Mouse (Mus musculus): ENCODE data around the gene Sult6b2. TPM values are rescaled to one million over a fixed set of nuclear protein-coding genes. Genes with fewer than 3 reads are reported as not detected.

Gene Sult6b2
- polyA plus RNA-seq, 1 experiment from 2014 or later = not detected

DNA sequence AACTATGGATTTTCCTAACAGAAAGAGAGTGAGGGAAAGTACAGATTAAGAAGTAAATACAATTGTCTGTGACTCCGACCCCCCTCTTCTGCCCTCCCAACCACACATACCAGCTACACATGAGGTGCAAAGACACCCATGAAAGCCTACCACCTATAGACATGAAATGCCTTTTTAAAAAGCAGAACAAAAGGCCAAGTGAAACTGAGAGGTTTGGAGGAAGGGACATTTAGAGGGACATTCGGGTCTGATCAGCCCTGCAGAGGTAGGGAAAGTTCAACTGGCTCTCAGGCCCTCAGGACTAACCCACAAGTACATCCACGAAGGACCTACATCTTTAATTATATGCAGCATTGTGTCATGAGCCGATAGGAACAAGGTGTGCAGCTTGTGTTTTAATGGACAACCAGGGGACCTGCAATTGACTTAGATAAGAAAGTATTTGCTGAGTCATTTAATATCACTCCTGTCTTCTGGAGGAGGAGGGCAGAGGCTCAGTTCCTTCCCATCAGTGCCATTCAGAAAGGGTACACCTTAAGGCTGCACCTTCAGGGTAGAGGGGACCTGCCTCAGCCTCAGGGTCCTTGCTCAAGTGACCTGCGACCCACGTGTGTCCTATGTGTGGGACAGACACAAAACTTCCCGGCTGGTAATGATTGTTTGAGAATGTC lies 4.5 kb downstream of the Sult6b2 start:
- DNase-seq (ENCODE audit: low spot score) (no peak), ATAC-seq (ENCODE audit: low FRiP score) (peak; percentile 51; the same call in 1 of the 2 replicates)
- H3K27me3 ChIP-seq (ENCODE audit: control insufficient read depth, insufficient read depth, low read length) = no peaks in the 10 kb centered on the region
- no peak overlapping the region for H3K4me2 ChIP-seq (replicated peaks)
- WGBS = 79% methylated on average over 7 of the region's 7 CpGs
- no peaks in the 10 kb centered on the region for H3K9me3 ChIP-seq (ENCODE audit: control insufficient read depth, low read length)
- H3K36me3 ChIP-seq (replicated peaks; ENCODE audit: control insufficient read depth, insufficient read depth) = no peaks in the 10 kb centered on the region
- H3K4me3 ChIP-seq (replicated peaks; ENCODE audit: low read length) = no peak overlapping the region
- H3K27ac ChIP-seq = no peak overlapping the region
- H3K9ac ChIP-seq = no peak overlapping the region
- no peaks in the 10 kb centered on the region for H3K4me1 ChIP-seq (replicated peaks; ENCODE audit: control insufficient read depth, insufficient read depth, low read length)

DNA sequence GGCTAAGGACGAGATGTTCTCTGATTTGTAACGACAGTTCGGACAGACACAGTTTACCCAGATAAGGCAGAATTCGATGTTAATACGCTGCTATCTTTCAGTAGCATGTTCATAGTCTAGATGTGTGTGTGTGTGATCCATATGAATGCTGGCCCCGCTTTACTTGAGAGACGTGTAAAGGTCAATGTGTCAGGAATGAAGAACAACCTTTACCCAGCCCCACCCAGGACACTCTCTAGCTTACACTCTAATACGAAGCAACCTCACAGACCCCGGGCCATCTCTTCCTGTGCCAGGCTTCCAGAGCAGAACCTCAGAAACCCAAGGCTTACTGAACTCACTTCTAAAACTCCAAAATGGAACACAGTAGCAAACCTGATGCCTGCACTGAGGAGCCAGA lies 5.5 kb downstream of the Sult6b2 start:
- 55% methylated on average over 9 of the region's 9 CpGs for WGBS
- no peak for DNase-seq (ENCODE audit: low spot score)
- Histone ChIP-seq H3K27me3 (ENCODE audit: control insufficient read depth, insufficient read depth, low read length) (no peaks in the 10 kb centered on the region), H3K36me3 (replicated peaks; ENCODE audit: control insufficient read depth, insufficient read depth) (no peaks in the 10 kb centered on the region), H3K9ac (no peak overlapping the region), H3K4me1 (replicated peaks; ENCODE audit: control insufficient read depth, insufficient read depth, low read length) (peaks cover 2% of the 10 kb centered on the region), H3K4me2 (replicated peaks) (no peak overlapping the region), H3K9me3 (ENCODE audit: control insufficient read depth, low read length) (no peaks in the 10 kb centered on the region), H3K4me3 (replicated peaks; ENCODE audit: low read length) (no peak overlapping the region), H3K27ac (no peak overlapping the region)
- ATAC-seq (ENCODE audit: low FRiP score) = no peak

DNA sequence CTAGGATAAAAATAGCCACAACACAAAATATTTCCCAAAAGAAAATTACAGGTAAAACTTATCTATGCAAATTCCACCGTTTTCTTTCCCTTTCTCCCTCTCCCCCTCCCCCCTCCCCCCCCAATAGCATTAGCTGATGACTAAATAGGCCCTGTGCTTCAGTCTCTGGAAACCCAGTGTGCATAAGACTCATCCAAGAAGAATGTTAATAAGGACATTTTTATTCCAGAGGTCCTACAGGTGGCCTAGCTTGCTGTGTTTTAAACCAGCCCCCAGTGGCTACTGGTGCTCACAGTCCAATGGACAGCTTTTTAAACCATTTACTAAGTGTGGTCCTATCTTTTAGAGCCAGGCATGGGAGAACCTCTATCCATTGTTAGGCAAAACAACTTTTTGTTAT lies 6.3 kb downstream of the Sult6b2 start:
- Histone ChIP-seq H3K9me3 (ENCODE audit: control insufficient read depth, low read length) (no peaks in the 10 kb centered on the region), H3K4me2 (replicated peaks) (no peak overlapping the region), H3K4me3 (replicated peaks; ENCODE audit: low read length) (no peak overlapping the region), H3K36me3 (replicated peaks; ENCODE audit: control insufficient read depth, insufficient read depth) (no peaks in the 10 kb centered on the region), H3K4me1 (replicated peaks; ENCODE audit: control insufficient read depth, insufficient read depth, low read length) (peaks cover 11% of the 10 kb centered on the region), H3K27me3 (ENCODE audit: control insufficient read depth, insufficient read depth, low read length) (no peaks in the 10 kb centered on the region), H3K27ac (no peak overlapping the region), H3K9ac (no peak overlapping the region)
- ATAC-seq (ENCODE audit: low FRiP score) (no peak), DNase-seq (ENCODE audit: low spot score) (no peak)
- WGBS = 82% methylated on average over 1 of the region's 1 CpGs

DNA sequence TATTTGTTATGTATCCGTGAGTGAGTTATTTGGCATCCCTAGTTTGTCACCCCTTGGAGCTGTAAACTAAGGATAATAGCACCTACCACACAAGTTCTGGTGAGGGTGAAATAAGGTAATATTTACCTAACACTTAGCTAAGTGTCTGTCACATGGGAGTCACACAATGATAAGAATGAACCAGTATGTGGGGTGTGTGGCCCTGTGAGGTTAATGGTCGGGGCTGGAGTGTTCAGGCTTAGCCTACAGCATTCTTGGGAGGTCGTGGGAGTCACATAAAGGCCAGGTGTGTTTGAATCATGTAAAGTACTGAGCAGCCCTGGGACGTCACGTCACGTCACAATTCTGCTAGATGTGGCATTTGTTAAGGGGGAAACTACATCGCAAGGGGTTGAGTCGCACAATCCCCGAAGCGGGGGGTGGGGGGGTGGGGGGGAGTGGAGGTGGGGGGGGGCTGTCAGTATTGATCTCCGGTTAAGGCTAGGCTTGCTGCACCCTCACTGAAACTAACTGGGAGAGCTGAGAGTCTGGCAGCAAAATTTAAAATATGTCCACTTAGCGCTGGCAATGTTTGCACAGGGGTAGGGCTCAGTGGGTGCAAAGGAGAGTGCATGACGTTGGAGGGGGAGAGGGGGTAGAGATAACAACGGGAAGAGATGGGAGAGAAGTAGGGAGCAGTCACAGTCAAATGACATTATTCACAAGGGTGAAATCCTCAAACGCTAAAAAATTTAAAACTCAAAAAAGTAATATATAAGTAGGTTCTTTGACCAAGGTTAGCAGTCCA lies 8.5 kb downstream of the Sult6b2 start:
- Histone ChIP-seq H3K4me2 (replicated peaks) (no peak overlapping the region), H3K36me3 (replicated peaks; ENCODE audit: control insufficient read depth, insufficient read depth) (no peaks in the 10 kb centered on the region), H3K27ac (no peak overlapping the region), H3K9me3 (ENCODE audit: control insufficient read depth, low read length) (no peaks in the 10 kb centered on the region), H3K27me3 (ENCODE audit: control insufficient read depth, insufficient read depth, low read length) (no peaks in the 10 kb centered on the region), H3K4me1 (replicated peaks; ENCODE audit: control insufficient read depth, insufficient read depth, low read length) (peaks cover 18% of the 10 kb centered on the region), H3K9ac (no peak overlapping the region), H3K4me3 (replicated peaks; ENCODE audit: low read length) (no peak overlapping the region)
- DNase-seq (ENCODE audit: low spot score) (no peak), ATAC-seq (ENCODE audit: low FRiP score) (no peak)
- WGBS = 79% methylated on average over 15 of the region's 15 CpGs

DNA sequence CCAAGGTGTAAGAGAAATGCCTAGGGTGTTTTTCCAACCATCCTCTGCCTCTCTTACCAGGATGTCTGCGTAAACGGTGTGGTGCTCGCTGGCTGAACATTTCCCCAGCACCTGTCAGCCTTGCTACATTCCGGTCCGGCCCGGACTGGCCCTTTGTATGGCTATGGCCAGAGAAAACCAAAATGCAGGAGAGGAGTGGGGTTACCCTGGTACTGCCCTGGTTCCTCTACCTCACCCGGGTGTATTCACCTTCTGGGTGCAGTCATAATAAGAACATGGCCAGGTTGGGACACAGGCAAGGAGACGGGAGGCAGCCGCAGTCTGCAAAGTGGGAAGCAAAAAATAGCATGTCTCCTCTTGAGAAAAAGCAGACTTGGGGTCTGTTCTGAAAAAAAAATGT lies 9.2 kb downstream of the Sult6b2 start:
- WGBS = 93% methylated on average over 9 of the region's 9 CpGs
- no peaks in the 10 kb centered on the region for H3K27me3 ChIP-seq (ENCODE audit: control insufficient read depth, insufficient read depth, low read length)
- no peak overlapping the region for H3K4me3 ChIP-seq (replicated peaks; ENCODE audit: low read length)
- no peaks in the 10 kb centered on the region for H3K9me3 ChIP-seq (ENCODE audit: control insufficient read depth, low read length)
- H3K36me3 ChIP-seq (replicated peaks; ENCODE audit: control insufficient read depth, insufficient read depth) = no peaks in the 10 kb centered on the region
- ATAC-seq (ENCODE audit: low FRiP score) = no peak
- H3K4me1 ChIP-seq (replicated peaks; ENCODE audit: control insufficient read depth, insufficient read depth, low read length) = peaks cover 18% of the 10 kb centered on the region
- H3K9ac ChIP-seq = no peak overlapping the region
- no peak overlapping the region for H3K4me2 ChIP-seq (replicated peaks)
- no peak for DNase-seq (ENCODE audit: low spot score)
- no peak overlapping the region for H3K27ac ChIP-seq

DNA sequence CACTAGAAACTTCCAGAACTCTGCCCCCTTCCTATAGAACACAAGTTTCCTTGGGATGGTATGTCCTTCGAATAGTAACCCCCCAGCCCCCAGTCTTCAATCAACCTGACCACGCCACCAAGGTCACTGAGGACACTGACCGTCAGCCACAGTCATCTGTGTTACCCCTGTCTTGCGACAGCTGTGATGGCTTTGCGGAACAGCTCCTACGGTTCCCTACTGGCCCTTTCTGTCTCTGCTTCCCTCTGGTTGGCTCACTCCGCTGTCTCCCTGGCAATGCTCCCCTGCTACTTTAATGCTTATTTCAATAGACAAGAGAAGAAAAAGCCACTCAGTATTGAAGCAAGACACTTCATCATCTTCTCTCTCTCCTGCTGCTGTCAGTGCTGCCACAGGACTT lies 10.8 kb downstream of the Sult6b2 start:
- ATAC-seq (ENCODE audit: low FRiP score) (peak; percentile 59), DNase-seq (ENCODE audit: low spot score) (peak; percentile 59)
- no peak overlapping the region for H3K4me3 ChIP-seq (replicated peaks; ENCODE audit: low read length)
- no peaks in the 10 kb centered on the region for H3K9me3 ChIP-seq (ENCODE audit: control insufficient read depth, low read length)
- 11% methylated on average over 7 of the region's 7 CpGs for WGBS
- 0 out of 2 replicates have a peak overlapping the region, but pooled peaks have one; percentile 2 for H3K4me2 ChIP-seq (replicated peaks)
- H3K27me3 ChIP-seq (ENCODE audit: control insufficient read depth, insufficient read depth, low read length) = no peaks in the 10 kb centered on the region
- H3K9ac ChIP-seq = no peak overlapping the region
- no peak overlapping the region for H3K27ac ChIP-seq
- peaks cover 18% of the 10 kb centered on the region for H3K4me1 ChIP-seq (replicated peaks; ENCODE audit: control insufficient read depth, insufficient read depth, low read length)
- H3K36me3 ChIP-seq (replicated peaks; ENCODE audit: control insufficient read depth, insufficient read depth) = no peaks in the 10 kb centered on the region

DNA sequence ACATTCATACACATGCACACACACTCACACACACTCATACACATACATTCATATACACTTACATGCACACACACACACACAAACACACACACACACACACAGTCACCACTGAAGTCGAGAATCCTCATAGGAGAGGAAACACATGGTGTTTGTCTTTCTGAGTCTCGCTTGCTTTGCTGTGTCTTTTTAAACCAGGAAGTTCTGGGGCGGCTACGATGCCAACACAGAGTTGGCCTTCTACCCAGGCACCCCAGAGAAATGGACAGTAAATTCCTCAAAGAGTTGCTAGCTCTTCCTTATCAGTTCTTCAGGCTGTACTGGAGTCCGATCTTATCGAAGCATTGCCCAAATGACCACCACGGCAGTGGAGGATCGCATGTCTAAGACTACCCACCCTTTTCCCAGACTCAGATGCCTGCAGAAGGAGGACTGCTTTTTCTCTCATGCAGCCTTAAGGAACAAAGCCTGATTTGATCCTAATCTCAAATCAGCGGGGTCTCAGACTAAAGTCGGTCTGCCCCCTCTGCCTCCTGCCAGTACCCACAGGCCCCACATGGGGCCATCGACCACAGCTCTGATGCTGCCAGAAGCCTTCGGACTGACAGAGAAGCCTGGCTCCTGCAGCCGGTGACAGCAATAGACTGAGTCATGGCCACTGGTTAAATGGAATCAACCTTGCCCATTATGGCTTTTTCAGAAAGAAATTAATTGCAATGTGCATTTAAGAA lies 11.9 kb downstream of the Sult6b2 start:
- Histone ChIP-seq H3K36me3 (replicated peaks; ENCODE audit: control insufficient read depth, insufficient read depth) (no peaks in the 10 kb centered on the region), H3K4me2 (replicated peaks) (no peak overlapping the region; the same call in 1 of the 2 replicates), H3K4me3 (replicated peaks; ENCODE audit: low read length) (no peak overlapping the region), H3K27me3 (ENCODE audit: control insufficient read depth, insufficient read depth, low read length) (no peaks in the 10 kb centered on the region), H3K4me1 (replicated peaks; ENCODE audit: control insufficient read depth, insufficient read depth, low read length) (peaks cover 18% of the 10 kb centered on the region), H3K27ac (no peak overlapping the region), H3K9ac (no peak overlapping the region), H3K9me3 (ENCODE audit: control insufficient read depth, low read length) (no peaks in the 10 kb centered on the region)
- WGBS = 46% methylated on average over 13 of the region's 13 CpGs
- no peak for DNase-seq (ENCODE audit: low spot score)
- no peak for ATAC-seq (ENCODE audit: low FRiP score)

GRCm38 (mm10) chr6:142789736-142790135 lies 14.6 kb downstream of the Sult6b2 start:
- H3K4me1 ChIP-seq (replicated peaks; ENCODE audit: control insufficient read depth, insufficient read depth, low read length) = peaks cover 18% of the 10 kb centered on the region
- no peaks in the 10 kb centered on the region for H3K27me3 ChIP-seq (ENCODE audit: control insufficient read depth, insufficient read depth, low read length)
- no peak overlapping the region for H3K9ac ChIP-seq
- DNase-seq (ENCODE audit: low spot score) = no peak
- H3K27ac ChIP-seq = no peak overlapping the region
- WGBS = 85% methylated on average over 10 of the region's 10 CpGs
- H3K9me3 ChIP-seq (ENCODE audit: control insufficient read depth, low read length) = no peaks in the 10 kb centered on the region
- no peak for ATAC-seq (ENCODE audit: low FRiP score)
- H3K4me3 ChIP-seq (replicated peaks; ENCODE audit: low read length) = no peak overlapping the region
- no peak overlapping the region for H3K4me2 ChIP-seq (replicated peaks)
- H3K36me3 ChIP-seq (replicated peaks; ENCODE audit: control insufficient read depth, insufficient read depth) = no peaks in the 10 kb centered on the region

All from hindbrain, embryonic 14.5 days (tissue).